Mouse (Mus musculus) limb, embryonic 13.5 days (tissue): ENCODE data around the gene Dlx6. TPM values are rescaled to one million over a fixed set of nuclear protein-coding genes. Genes with fewer than 3 reads are reported as not detected.

Experiments used
- ATAC-seq: fragments of 200-750 bp; cut with Nextera tagmentation; 2 replicates; pipeline ENCODE4 v1.8.0; 2017; ENCODE audit warnings: low read depth, moderate number of reproducible peaks, moderate TSS enrichment; ENCODE audit not compliant: low FRiP score
- H3K27ac ChIP-seq: fragments of 300-500 bp; sonication (generic); 2 replicates; pipeline ENCODE4 v1.5.1; 2015; ENCODE audit warnings: inconsistent platforms, mild to moderate bottlenecking, moderate library complexity
- H3K27me3 ChIP-seq: fragments of 300-500 bp; sonication (generic); 2 replicates; pipeline ENCODE4 v1.6.1; 2015; ENCODE audit warnings: mild to moderate bottlenecking, inconsistent platforms
- H3K36me3 ChIP-seq: fragments of 300-500 bp; sonication (generic); 2 replicates; pipeline ENCODE4 v1.6.1; 2015; ENCODE audit warnings: inconsistent platforms, mild to moderate bottlenecking, moderate library complexity
- H3K4me1 ChIP-seq: fragments of 300-500 bp; sonication (generic); 2 replicates; pipeline ENCODE4 v1.6.1; 2015; ENCODE audit warnings: inconsistent platforms
- H3K4me2 ChIP-seq: fragments of 300-500 bp; sonication (generic); replicated peaks from 2 replicates; pipeline ENCODE4 v1.6.1; 2015; ENCODE audit warnings: inconsistent platforms, mild to moderate bottlenecking, moderate library complexity
- H3K4me3 ChIP-seq: fragments of 300-500 bp; sonication (generic); 2 replicates; pipeline ENCODE4 v1.5.1; 2015; ENCODE audit warnings: moderate library complexity, mild to moderate bottlenecking, inconsistent platforms
- H3K9ac ChIP-seq: fragments of 300-500 bp; sonication (generic); 2 replicates; pipeline ENCODE4 v1.6.1; 2015; ENCODE audit warnings: mild to moderate bottlenecking, inconsistent platforms
- H3K9me3 ChIP-seq: fragments of 300-500 bp; sonication (generic); 2 replicates; pipeline ENCODE4 v1.6.1; 2016; ENCODE audit warnings: inconsistent platforms
- WGBS: fragments of 180-500 bp; shearing (Covaris S2); methylation state at CpG from one replicate; pipeline ENCODE4 v1.1.7; 2015; 5-methylcytosine and 5-hydroxymethylcytosine counted together
- polyA plus RNA-seq: library from polyadenylated mRNA; unstranded; fragments of >200 nt; fragmentation: Nextera tagmentation; extraction: Ambion mirVana; gene quantifications from 2 replicates; pipeline ENCODE4 v1.2.1, GENCODE M21; 2015

Gene Dlx6
- polyA plus RNA-seq, result 1.5 and 2.7 TPM in 2 replicates

GRCm38 (mm10) chr6:6863160-6863870 lies at the start of gene Dlx6:
Gene Dlx6 (plus strand): TSS chr6:6863334.
- Histone ChIP-seq H3K9ac (peak within 1 kb of the TSS; percentile 72), H3K36me3 (no peaks in the 10 kb centered on the region), H3K4me2 (peak within 1 kb of the TSS; percentile 84), H3K9me3 (no peaks in the 10 kb centered on the region), H3K27ac (peak within 1 kb of the TSS; percentile 55; the same call in 1 of the 2 replicates), H3K4me1 (peaks cover 31% of the 10 kb centered on the region), H3K4me3 (peak within 1 kb of the TSS; percentile 56), H3K27me3 (peaks cover 91% of the 10 kb centered on the region)
- under 1% methylated on average over 46 of the region's 52 CpGs for WGBS
- peak; percentile 68 for ATAC-seq

- Histone ChIP-seq H3K27me3 (peaks cover 11% of the 10 kb centered on the region), H3K4me1 (no peaks in the 10 kb centered on the region), H3K36me3 (no peaks in the 10 kb centered on the region), H3K4me3 (no peak overlapping the region), H3K27ac (no peak overlapping the region), H3K9me3 (no peaks in the 10 kb centered on the region), H3K4me2 (no peak overlapping the region), H3K9ac (no peak overlapping the region)
- WGBS, result 76% methylated on average over 6 of the region's 6 CpGs
- ATAC-seq, result no peak
Observed at GRCm38 (mm10) chr6:6816821-6817220, 46.3 kb upstream of the Dlx6 start.

GRCm38 (mm10) chr6:6818036-6818788 lies 44.9 kb upstream of the Dlx6 start:
- no peaks in the 10 kb centered on the region for H3K4me1 ChIP-seq
- no peaks in the 10 kb centered on the region for H3K36me3 ChIP-seq
- no peak overlapping the region for H3K9ac ChIP-seq
- H3K27me3 ChIP-seq, result peaks cover 11% of the 10 kb centered on the region
- no peak for ATAC-seq
- H3K27ac ChIP-seq, result no peak overlapping the region
- H3K9me3 ChIP-seq, result no peaks in the 10 kb centered on the region
- no peak overlapping the region for H3K4me2 ChIP-seq
- WGBS, result 36% methylated on average over 9 of the region's 9 CpGs
- no peak overlapping the region for H3K4me3 ChIP-seq

GRCm38 (mm10) chr6:6819134-6819533 lies 44.0 kb upstream of the Dlx6 start:
- Histone ChIP-seq H3K4me2 (no peak overlapping the region), H3K36me3 (no peaks in the 10 kb centered on the region), H3K4me3 (no peak overlapping the region), H3K9ac (no peak overlapping the region), H3K27ac (no peak overlapping the region), H3K27me3 (peaks cover 11% of the 10 kb centered on the region), H3K9me3 (no peaks in the 10 kb centered on the region), H3K4me1 (no peaks in the 10 kb centered on the region)
- no peak for ATAC-seq
- WGBS, result 29% methylated on average over 7 of the region's 7 CpGs

- H3K36me3 ChIP-seq, result no peaks in the 10 kb centered on the region
- no peak for ATAC-seq
- no peaks in the 10 kb centered on the region; the same call in 1 of the 2 replicates for H3K27me3 ChIP-seq
- H3K4me1 ChIP-seq, result no peaks in the 10 kb centered on the region
- H3K4me2 ChIP-seq, result no peak overlapping the region
- no peak overlapping the region for H3K4me3 ChIP-seq
- no peak overlapping the region for H3K27ac ChIP-seq
- H3K9me3 ChIP-seq, result no peaks in the 10 kb centered on the region
- no peak overlapping the region for H3K9ac ChIP-seq
Observed at GRCm38 (mm10) chr6:6825313-6825712, 37.8 kb upstream of the Dlx6 start.

GRCm38 (mm10) chr6:6826861-6827260 lies 36.3 kb upstream of the Dlx6 start:
- 100% methylated on average over 1 of the region's 1 CpGs for WGBS
- Histone ChIP-seq H3K9me3 (no peaks in the 10 kb centered on the region), H3K4me1 (no peaks in the 10 kb centered on the region), H3K4me2 (no peak overlapping the region), H3K27ac (no peak overlapping the region), H3K9ac (no peak overlapping the region), H3K27me3 (no peaks in the 10 kb centered on the region; the same call in 1 of the 2 replicates), H3K4me3 (no peak overlapping the region), H3K36me3 (no peaks in the 10 kb centered on the region)
- ATAC-seq, result no peak

- H3K4me3 ChIP-seq, result no peak overlapping the region
- ATAC-seq, result no peak
- no peaks in the 10 kb centered on the region for H3K36me3 ChIP-seq
- no peak overlapping the region for H3K27ac ChIP-seq
- no peak overlapping the region for H3K4me2 ChIP-seq
- whole genome bisulfite sequencing, result 65% methylated on average over 7 of the region's 7 CpGs
- no peak overlapping the region for H3K9ac ChIP-seq
- H3K9me3 ChIP-seq, result no peaks in the 10 kb centered on the region
- no peaks in the 10 kb centered on the region; the same call in 1 of the 2 replicates for H3K27me3 ChIP-seq
- no peaks in the 10 kb centered on the region for H3K4me1 ChIP-seq
Observed at GRCm38 (mm10) chr6:6830446-6830845, 32.7 kb upstream of the Dlx6 start.

GRCm38 (mm10) chr6:6833301-6833700 lies 29.8 kb upstream of the Dlx6 start:
- no peak overlapping the region for H3K27ac ChIP-seq
- H3K4me2 ChIP-seq, result no peak overlapping the region
- H3K36me3 ChIP-seq, result no peaks in the 10 kb centered on the region
- no peaks in the 10 kb centered on the region for H3K4me1 ChIP-seq
- H3K9ac ChIP-seq, result no peak overlapping the region
- H3K9me3 ChIP-seq, result no peaks in the 10 kb centered on the region
- no peak for ATAC-seq
- 84% methylated on average over 3 of the region's 3 CpGs for WGBS
- no peak overlapping the region for H3K4me3 ChIP-seq
- no peaks in the 10 kb centered on the region for H3K27me3 ChIP-seq

- Histone ChIP-seq H3K27ac (no peak overlapping the region), H3K36me3 (no peaks in the 10 kb centered on the region), H3K9ac (no peak overlapping the region), H3K4me3 (no peak overlapping the region), H3K4me1 (no peaks in the 10 kb centered on the region), H3K9me3 (no peaks in the 10 kb centered on the region), H3K4me2 (no peak overlapping the region), H3K27me3 (peaks cover 68% of the 10 kb centered on the region)
- no peak for ATAC-seq
- 32% methylated on average over 4 of the region's 4 CpGs for WGBS
Observed at GRCm38 (mm10) chr6:6848541-6848940, 14.6 kb upstream of the Dlx6 start.

GRCm38 (mm10) chr6:6849744-6850143 lies 13.4 kb upstream of the Dlx6 start:
- Histone ChIP-seq H3K4me3 (no peak overlapping the region), H3K4me1 (no peaks in the 10 kb centered on the region), H3K27me3 (peaks cover 80% of the 10 kb centered on the region), H3K36me3 (no peaks in the 10 kb centered on the region), H3K27ac (no peak overlapping the region), H3K9ac (no peak overlapping the region), H3K4me2 (no peak overlapping the region), H3K9me3 (no peaks in the 10 kb centered on the region)
- 3% methylated on average over 12 of the region's 12 CpGs for WGBS
- ATAC-seq, result no peak

GRCm38 (mm10) chr6:6850324-6851060 lies 12.6 kb upstream of the Dlx6 start:
- H3K9ac ChIP-seq, result no peak overlapping the region
- WGBS, result 2% methylated on average over 26 of the region's 26 CpGs
- ATAC-seq, result no peak
- no peak overlapping the region; the same call in 1 of the 2 replicates for H3K4me2 ChIP-seq
- no peaks in the 10 kb centered on the region for H3K9me3 ChIP-seq
- H3K4me3 ChIP-seq, result peak overlapping the region; percentile 0; the same call in 1 of the 2 replicates
- no peak overlapping the region for H3K27ac ChIP-seq
- H3K4me1 ChIP-seq, result peaks cover 5% of the 10 kb centered on the region; the same call in 1 of the 2 replicates
- no peaks in the 10 kb centered on the region for H3K36me3 ChIP-seq
- peaks cover 81% of the 10 kb centered on the region for H3K27me3 ChIP-seq

GRCm38 (mm10) chr6:6851166-6851565 lies 12.0 kb upstream of the Dlx6 start:
- Histone ChIP-seq H3K36me3 (no peaks in the 10 kb centered on the region), H3K27me3 (peaks cover 87% of the 10 kb centered on the region), H3K27ac (no peak overlapping the region), H3K9ac (no peak overlapping the region), H3K9me3 (no peaks in the 10 kb centered on the region), H3K4me2 (no peak overlapping the region), H3K4me3 (no peak overlapping the region), H3K4me1 (peaks cover 12% of the 10 kb centered on the region)
- ATAC-seq, result no peak
- 10% methylated on average over 10 of the region's 10 CpGs for WGBS
